Mouse (Mus musculus) brain, adult 2 months (tissue): Measurements from ENCODE around the gene Sptlc2.

Experiments used
- DNase-seq: peaks from one replicate; pipeline ENCODE4 v3.0.0; 2011; ENCODE audit warnings: low read depth, low spot score

The Sptlc2 gene

DNA sequence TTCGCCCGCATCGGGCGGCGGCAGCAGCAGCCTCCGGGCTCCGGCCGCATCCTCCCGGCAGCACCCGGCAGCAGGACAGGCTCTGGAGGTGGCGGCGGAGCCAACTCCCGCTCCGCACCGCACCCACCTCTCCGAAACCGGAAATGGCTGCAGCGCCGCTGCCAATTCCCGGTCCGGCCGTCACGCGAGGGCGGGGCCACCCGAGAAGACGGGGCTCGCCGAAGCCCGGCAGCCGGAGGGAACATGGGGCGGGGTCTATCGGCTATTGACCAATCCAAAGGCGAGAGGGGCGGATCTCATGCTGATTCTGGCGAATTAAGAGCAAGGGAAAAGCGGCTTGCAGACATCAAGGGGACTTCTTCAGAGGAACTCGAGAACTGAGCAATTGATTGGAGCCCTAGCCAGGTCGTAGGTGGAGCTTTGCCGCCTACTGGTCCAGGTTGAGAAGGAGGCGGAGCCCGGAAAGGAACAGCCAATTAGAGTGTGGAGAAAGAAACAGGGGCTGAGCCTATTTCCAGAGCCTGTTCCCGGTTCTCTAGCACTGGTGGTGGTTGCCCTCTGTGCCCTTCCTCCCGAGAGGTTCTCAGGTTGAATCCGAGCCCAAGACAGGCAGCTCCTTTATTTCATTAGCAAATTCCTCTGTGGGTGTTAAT, at the start of gene Sptlc2:
Gene Sptlc2, minus strand, starts transcription at position 234 of the 653 bp plus-strand sequence.
- peak; percentile 100 for DNase-seq

DNA sequence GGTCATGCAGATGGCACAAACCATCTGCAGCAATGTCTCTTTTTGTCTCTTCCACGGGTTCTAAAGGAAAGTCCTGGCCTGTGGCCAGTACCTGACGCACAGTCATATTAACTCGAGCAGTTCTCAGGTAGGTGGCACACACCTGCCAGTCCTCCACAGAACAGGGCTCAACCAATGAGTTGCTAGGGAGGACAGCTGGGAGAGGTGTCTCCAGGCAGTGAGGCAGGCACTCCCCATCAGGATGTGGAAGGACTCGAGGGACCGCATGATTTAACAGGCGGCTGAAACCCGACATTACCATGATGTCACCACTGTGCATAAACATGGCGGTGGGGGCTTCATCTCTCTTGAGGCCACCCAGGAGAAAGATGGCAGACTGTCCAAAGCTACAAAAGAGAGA, 40.7 kb upstream of the Sptlc2 start:
- peak; percentile 13 for DNase-seq

DNA sequence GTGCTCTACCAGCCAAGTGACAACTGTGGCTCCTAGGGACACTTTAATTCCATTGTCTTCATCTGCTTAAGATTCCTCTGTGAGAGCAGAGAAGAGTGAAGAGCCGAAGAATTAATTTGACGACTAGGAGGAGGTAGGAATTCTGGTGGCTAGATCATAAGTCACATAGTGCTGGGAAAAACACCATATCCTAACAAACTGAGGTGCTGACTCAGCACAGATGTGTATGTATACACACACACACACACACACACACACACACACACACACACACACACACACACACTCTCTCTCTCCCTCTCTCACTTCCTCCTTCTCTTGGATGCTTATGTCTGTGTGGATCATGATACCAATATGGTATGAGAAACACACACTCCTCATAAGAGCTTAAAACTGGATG, 40.1 kb upstream of the Sptlc2 start:
- no peak for DNase-seq

DNA sequence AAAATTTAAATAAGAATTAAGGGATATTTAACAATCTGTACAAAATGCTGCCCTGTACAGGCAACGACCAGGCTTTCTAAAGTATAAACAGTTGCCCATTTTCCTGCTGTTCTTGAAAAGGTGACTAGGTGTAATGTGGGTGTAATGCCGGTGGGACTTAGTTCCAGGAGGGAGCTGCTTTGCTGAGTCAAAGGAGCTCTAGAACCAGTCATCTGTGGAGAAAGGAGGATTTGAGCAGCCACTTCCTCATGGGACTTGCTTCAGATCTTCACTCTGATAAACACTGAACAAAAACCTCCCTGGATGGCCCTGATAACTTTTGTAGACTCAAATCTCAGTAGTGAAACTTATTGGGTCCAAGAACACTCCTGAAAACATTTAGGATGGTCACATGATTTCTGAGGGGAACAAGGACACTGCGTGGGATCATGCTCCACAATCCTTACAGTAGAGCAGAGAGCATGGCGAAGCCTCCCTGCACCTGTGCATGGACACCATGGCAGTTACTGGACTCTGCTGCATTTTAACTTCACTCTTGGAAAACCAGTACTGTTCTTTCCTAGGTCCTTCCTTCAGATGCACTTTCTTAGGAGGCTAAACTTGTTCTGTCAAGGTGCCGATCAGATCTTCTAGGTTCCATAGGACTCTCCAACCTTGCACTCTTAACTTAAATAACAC, 38.3 kb upstream of the Sptlc2 start:
- DNase-seq, result no peak

DNA sequence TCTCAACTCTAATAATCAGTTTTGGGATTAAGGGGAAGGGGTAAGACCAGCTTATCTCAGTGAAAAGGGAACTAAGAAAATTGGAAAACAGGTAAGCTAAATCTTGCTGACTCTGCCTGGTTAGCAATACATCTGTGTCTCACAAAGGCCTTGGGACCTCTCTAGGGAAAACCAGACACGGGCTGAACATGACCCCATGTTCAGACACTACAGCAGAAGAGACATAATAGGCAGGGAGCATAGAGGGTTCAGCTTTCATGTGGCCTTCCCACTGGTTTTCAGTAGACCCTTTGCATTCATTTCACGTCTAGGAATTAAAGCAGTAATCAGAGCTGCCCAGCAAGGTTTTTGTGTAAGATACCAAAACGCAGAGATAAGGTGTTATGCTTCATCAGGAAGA, 36.4 kb upstream of the Sptlc2 start:
- no peak for DNase-seq

DNA sequence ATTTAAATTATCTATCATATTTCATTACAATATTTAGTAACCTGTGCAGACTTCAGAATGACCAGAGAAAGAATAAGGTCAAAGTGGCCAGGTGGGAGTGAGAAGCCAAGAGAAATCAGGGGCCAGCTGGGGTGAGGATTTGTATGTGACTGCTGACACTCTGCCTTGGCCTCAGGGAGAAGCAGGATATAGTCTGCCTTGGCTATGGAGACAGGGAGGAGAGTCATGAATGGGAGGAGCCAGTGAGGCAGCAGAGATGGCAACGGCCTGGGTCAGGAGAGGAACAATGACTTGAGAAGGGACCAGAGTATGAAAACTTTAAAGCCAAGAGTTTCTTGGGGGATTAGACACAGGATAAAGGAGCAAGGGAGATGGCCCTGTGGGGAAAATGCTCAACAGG, 35.5 kb upstream of the Sptlc2 start:
- no peak for DNase-seq

DNA sequence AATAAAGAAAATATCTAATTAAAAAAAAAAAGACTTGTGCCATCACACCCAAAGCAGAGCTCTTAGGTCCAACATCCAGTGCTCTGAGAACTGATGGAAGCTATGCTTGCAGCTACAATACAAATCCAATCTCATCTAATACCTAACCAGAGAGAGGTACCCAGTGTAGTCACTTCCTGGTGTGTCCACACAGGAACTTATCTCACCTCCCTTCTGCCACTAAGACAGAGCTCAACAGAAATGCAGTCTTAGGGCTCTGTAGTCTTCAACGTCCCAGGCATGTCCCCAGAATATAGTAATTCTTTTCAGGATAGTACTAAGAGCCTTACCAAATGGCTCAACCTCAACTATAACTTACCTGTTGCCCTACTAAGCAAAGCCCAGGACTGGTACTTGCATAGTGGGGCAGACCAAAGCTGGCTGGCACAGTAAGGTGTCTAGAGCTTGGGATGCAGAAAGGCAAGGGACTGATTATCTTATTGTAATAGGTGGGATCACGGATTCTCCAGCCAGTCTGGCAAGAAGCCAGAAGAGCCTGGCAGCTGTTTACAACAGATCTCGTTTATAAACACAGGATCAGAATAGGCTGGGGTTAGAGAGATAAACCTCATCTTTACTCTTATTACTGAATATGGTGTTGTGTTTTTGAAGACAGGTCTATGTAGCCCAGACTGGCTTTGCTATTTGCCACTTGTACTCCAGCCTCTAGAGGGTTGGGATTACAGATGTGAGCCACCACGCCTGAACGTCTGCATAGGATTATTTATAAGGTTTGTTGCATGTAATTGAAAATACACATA, 33.8 kb upstream of the Sptlc2 start:
- no peak for DNase-seq

DNA sequence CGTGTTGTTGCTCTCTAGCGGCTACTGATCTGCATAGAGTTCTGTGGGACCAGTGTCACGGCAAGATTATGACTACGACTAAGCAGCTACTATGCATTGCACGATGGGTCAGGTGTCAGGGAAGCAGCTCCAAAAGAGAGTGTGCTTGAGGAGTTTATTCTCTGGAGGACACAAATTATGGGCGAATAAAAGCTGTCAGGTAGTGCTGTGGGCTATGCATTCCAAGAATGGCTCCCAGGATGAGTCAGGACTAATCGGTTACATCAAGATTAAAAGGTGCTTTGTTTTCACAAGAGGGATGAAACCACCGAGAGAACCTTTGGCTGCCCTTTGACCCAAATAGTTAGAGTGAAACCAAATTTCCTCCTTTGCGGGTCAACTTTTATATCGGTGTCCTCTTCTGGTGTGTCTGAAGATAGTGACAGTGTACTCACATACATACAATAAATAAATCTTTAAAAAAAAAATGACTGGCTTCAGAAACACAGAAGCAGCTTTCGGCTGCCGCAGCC, 31.9 kb upstream of the Sptlc2 start:
- no peak for DNase-seq

DNA sequence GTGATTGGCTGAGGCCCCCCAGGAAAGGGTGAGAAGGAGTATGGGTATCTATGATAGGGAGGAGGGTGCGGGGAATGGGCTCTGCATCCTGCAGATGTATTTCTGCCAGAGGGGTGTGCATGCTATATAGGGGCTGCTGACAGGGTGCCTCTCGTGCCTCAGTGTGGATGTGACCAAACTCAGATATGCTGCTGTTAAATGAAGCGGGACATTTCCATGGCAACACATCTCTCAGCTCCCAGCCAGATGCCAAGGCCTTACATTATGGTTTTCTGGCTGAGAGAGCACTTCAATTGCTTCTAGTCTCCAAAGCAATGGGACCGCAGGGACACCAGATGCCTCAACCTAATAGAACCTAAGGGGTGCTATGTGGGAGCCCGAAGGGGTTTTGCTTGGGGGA, 30.8 kb upstream of the Sptlc2 start:
- DNase-seq, result peak; percentile 72

DNA sequence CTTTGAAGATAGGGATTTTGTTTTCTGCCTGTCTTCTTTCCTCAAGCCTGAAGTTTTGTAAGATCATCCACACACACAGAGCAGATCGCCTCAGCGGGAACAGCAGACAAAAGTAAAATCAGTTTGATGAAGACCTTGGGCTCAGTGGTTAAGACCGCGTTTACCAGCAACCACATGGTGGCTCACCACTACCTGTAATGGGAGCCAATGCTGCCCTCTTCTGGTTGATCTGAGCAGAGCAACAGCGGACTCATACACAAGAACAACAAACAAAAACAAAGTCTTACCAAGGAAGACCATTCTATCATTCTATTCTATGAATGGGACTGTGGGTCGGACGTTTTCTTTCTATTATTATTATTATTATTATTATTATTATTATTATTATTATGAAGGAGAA, 28.5 kb upstream of the Sptlc2 start:
- peak; percentile 80 for DNase-seq

DNA sequence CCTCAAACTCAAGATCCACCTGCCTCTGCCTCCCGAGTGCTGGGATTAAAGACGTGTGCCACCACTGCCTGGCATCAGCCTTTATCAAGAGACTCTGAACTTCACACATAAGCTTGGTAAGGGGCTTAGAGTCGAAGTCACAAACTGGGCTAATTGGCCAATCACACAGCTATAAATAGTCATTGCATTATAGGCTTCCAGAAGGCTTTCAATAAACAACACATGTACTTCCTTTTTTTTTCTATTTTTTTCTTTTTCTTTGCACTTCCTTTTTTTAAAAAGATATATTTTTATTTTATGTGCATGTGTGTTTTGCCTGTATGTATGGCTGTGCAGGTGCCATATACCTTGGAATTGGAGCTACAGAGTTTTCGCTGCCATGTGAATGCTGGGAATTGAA, 27.2 kb upstream of the Sptlc2 start:
- DNase-seq, result no peak

DNA sequence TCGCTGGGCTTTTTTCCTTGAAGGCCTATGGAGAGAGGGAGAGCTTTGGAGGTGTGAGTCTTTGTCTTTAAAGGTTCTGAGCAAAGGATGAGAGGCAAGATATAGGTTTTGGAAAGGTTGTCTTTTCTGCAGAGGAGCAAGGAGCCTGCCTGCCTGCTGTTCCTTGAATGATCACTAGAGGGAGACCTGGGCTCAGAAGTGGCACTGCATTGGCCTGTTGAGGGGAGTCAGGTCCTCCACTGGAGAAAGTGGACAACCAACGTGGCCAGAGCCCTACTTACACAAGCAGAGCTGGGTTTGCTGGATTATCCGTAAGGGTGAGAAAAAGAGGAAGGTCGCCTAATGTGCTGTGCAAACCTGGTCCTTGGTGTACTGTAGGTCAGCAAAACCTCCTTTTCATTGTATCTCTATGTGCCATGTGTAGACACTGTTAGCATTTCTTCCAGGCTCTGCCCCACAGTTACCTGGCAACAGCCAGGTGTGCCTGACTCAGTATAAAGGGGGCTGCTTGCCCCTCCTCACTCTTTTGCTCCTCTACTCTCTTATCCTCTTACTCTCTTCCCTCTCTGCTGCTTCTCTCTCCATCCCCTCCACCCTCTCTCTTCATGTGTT, 25.1 kb upstream of the Sptlc2 start:
- peak; percentile 77 for DNase-seq

DNA sequence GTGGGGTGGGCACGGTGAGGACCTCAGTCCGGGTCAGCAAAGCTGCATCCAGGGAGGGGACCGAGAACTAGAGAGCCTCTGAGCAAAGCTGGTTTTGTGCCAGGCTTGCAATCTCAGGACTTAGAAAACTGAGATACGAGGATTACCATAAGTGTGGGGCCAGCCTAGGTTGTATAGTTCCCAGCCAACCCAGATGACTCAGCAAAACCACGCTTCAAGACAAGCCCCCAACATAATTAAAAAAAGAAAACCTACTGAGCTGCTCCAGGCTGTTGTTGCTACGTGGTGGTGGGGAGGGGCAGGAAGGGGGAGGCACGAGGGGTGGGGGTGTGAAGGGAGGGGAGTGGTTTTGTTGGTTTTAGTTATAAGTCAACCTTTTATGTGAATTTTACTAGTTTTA, 22.8 kb upstream of the Sptlc2 start:
- DNase-seq, result no peak

DNA sequence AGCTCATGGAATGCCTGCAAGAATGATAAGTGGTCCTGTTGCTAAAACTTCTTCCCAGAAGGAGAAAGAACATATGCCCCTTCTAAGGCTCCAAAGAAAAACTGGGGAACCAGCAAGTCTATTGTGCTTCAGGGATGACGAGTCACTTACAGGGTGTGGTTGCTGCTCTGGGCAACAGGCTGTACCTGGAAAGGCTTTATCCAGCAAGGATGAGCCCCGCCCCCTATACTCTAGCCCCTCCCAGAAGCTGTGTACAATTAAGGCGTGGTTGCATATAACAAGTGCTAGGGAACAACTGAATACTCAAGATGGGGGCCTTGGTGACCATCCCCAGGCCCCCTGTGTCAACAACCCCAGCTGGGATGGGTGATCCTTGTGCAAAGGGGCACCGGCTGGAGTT, 21.0 kb upstream of the Sptlc2 start:
- DNase-seq, result no peak

DNA sequence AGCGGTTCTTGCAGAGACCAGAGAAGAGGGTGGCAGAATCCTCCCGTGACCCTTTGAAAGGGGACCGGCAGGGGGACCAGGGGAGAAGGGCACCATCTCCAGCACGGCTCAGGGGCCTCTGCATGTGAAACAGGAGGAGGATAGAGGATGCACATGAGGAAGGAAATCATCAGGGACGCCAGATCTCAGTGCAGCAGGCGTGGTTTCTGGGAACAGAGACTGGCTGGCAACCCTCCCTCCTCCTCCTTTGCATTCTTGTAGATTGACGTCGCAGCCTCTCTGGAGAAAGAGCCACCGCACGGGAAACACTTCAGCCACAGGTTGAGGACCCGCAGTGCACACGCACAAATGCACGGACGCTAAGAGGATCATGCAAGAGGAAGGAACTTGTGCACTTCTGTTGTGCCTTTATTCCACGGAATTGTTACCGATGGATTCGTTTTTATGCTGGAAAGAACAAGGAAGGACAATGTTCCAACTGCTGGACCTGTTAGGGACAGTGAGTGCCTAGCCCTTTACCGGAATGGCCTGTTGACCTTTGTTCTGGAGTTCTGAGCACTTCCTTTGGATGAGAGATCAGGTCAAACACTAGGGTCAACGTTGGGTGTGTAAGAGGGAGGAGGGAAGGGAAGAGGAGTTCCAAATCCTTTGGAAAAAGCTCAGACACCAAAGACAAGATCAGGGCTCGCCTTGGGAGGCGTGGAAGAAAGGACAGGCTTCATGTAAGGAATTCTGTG, 19.9 kb upstream of the Sptlc2 start:
- peak; percentile 30 for DNase-seq

DNA sequence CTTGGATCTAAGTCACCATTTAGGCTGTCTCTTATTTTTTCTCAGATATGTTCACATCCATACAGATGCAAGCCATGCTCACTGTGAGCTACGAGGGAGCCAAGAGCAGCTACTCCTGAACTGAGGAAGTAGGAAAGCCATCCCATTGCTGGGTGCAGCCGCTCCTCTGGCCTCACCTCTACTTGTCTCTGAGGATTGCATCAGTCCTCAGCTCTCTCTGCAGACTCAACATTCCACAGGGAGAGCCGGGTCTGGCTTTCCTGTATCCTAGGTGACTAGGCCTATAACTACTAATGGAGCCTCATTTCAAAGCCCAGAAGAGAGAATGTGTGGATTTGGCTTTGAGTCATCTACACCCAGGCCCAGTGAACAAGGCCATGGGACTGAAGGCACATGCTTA, 17.6 kb upstream of the Sptlc2 start:
- DNase-seq, result no peak

DNA sequence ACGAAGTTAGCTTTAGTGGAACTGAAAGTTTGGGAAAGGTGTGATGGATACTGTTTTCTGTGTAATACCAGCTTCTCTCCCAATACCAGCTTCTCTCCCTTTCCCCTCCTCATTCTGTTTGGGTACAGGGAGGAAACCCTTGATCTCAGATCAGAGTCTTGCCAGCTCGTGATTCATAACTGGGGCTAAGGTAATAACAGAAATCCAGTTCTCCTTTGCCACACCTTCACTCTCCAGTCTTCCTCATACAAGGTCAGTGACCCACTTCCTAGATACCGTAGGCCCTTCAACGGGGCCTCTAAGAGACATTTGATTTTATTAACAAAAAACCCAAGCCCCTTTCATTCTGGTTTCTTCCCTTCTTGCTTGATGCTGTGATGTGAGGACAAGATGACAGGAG, 17.0 kb upstream of the Sptlc2 start:
- no peak for DNase-seq

DNA sequence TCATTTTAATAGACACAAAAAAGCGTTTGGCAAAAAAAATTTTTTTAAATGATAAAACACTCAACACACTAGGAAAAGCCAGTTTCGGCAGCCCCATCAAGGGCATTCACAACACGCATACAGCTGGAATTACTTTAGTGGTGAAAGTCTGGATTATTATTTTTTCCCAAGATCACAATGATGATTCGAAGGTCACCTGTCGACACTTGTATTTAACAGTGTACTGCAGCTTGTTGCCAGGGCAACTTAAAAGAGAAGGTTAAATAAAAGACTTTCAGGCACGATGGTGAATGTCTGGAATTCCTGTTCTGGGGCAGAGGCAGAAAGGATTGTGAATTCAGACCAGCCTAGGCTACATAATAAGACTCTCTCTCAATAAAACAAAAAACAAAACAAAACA, 13.7 kb upstream of the Sptlc2 start:
- no peak for DNase-seq

DNA sequence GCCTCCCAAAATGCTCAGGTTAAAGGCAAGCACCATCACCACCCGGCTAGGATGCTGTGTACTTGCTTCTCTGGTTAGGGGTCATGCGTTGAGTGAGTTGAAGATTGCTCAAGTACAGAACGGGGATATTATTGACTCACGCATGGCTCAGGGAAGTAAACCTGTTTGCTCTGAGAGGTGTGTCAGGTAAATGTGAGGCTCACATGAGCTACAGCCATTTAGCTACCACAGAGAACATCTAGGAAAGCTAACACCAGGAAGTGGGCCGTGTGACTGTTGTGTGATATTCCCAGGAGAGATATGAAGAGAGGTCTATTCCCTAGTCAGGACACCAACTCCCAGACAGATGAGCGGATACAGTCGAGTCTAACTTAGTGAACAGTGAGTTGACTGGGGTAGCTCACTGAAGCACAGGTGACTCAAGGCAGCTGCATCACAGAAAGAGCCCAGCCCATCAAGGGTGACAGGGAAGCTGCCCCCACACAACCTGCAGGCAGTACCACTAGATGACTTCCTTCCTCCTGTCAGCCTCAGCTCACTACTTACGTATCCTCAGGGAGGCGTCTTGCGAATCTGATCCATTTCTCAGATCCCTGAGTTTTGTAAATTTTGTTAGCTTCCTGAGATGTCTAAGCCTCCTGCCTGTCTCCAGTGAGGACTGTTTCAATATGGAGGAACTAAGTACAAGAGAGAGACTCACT, 11.1 kb upstream of the Sptlc2 start:
- no peak for DNase-seq

DNA sequence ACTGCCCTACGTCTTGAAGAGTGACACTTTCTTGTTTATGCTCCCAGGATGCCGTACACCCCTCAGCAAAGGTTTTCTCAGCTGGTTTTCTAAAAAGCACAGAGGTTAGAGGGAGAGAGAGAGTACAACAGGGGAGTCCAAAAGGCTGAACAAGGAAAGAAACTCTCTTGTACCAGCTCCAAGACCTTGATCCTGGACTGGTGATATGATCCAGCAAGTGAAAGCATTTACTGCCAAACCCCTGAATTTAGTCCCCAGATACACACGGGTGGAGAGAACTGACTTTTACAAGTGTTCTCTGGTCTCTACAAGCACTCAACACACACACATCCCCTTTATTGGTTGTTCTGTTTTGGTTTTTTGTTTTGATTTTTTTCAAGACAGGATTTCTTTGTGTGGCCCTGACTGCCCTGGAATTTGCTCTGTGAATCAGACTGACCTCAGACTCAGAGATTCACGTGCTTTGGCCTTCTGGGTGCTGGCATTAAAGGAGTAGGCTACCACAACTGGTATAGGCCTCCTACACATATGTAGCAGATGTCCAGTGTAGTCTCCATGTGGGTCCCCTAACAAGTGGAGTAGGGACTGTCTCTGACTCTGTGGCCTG, 9.8 kb upstream of the Sptlc2 start:
- DNase-seq, result no peak
